Mouse (Mus musculus) G1E (cell line): ENCODE measurements around the gene Gm10309.

Source experiments
- CTCF ChIP-seq: IDR thresholded peaks from 2 replicates; pipeline ENCODE4 v1.5.1; 2012; ENCODE audit warnings: low read depth, low read length, inconsistent platforms, mixed read lengths
- GATA1 ChIP-seq: IDR thresholded peaks from 2 replicates; pipeline ENCODE4 v1.6.1; 2012; ENCODE audit warnings: borderline replicate concordance, low read length, inconsistent platforms, mixed read lengths
- GATA2 ChIP-seq: IDR thresholded peaks from 2 replicates; pipeline ENCODE4 v1.6.1; 2012; ENCODE audit warnings: low read depth, low read length, inconsistent platforms, borderline replicate concordance
- POLR2AphosphoS5 ChIP-seq: IDR thresholded peaks from 2 replicates; pipeline ENCODE4 v1.6.1; 2012; ENCODE audit warnings: low read depth, low read length, inconsistent platforms; ENCODE audit not compliant: insufficient replicate concordance
- TAL1 ChIP-seq: conservative IDR thresholded peaks from 2 replicates; pipeline ENCODE4 v1.6.1; 2012; ENCODE audit warnings: low read depth, low read length, inconsistent platforms, mixed read lengths

DNA sequence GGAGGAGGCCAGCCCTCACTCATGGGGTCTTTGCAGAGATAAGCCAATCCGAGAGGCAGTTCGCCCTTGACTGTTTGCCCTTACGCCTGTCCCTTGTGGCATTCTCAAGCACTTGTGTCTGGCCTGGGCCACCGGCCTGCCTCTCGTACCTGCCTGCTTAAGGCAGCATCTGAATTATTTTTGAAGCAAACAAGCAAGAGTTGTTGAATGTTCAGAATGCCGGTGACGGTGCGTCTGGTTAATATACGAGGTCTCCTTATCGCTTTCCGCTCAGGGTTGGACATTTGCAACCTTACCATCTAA lies 28.5 kb upstream of the Gm10309 start:
- TF ChIP-seq CTCF (no peak), TAL1 (no peak), GATA1 (no peak), GATA2 (no peak), POLR2AphosphoS5 (no peak)
